Mouse (Mus musculus): ENCODE measurements around the gene Mtfp1. TPM values are rescaled to one million over a fixed set of nuclear protein-coding genes. Genes with fewer than 3 reads are reported as not detected.

The Mtfp1 gene
- polyA plus RNA-seq, 1 experiment from 2014 or later: 5.7 TPM

- Histone ChIP-seq H3K27ac (ENCODE audit: low read depth, low read length) (no peak overlapping the region), H3K9ac (ENCODE audit: low read length) (no peak overlapping the region), H3K27me3 (ENCODE audit: control insufficient read depth, insufficient read depth, low read length) (no peaks in the 10 kb centered on the region), H3K4me3 (ENCODE audit: low read depth, low read length) (no peak overlapping the region), H3K9me3 (ENCODE audit: control insufficient read depth, low read length) (no peaks in the 10 kb centered on the region), H3K4me2 (no peak overlapping the region), H3K36me3 (ENCODE audit: control insufficient read depth, insufficient read depth, low read length) (no peaks in the 10 kb centered on the region), H3K4me1 (ENCODE audit: control insufficient read depth, insufficient read depth, low read length) (no peaks in the 10 kb centered on the region)
- ATAC-seq (ENCODE audit: low FRiP score): no peak
- no peak for DNase-seq (ENCODE audit: low spot score, missing footprints)
- 92% methylated on average over 2 of the region's 2 CpGs for WGBS
Observed at GRCm38 (mm10) chr11:4047766-4048165, 47.5 kb downstream of the Mtfp1 start.

- H3K27me3 ChIP-seq (ENCODE audit: control insufficient read depth, insufficient read depth, low read length): no peaks in the 10 kb centered on the region
- H3K4me2 ChIP-seq: no peak overlapping the region
- ATAC-seq (ENCODE audit: low FRiP score): no peak
- H3K9me3 ChIP-seq (ENCODE audit: control insufficient read depth, low read length): no peaks in the 10 kb centered on the region
- H3K9ac ChIP-seq (ENCODE audit: low read length): no peak overlapping the region
- no peak overlapping the region for H3K27ac ChIP-seq (ENCODE audit: low read depth, low read length)
- H3K36me3 ChIP-seq (ENCODE audit: control insufficient read depth, insufficient read depth, low read length): no peaks in the 10 kb centered on the region
- no peak for DNase-seq (ENCODE audit: low spot score, missing footprints)
- no peaks in the 10 kb centered on the region for H3K4me1 ChIP-seq (ENCODE audit: control insufficient read depth, insufficient read depth, low read length)
- 72% methylated on average over 5 of the region's 5 CpGs for WGBS
- no peak overlapping the region for H3K4me3 ChIP-seq (ENCODE audit: low read depth, low read length)
Observed at GRCm38 (mm10) chr11:4046526-4046925, 48.7 kb downstream of the Mtfp1 start.

GRCm38 (mm10) chr11:4043081-4043480, 52.2 kb downstream of the Mtfp1 start:
- H3K27me3 ChIP-seq (ENCODE audit: control insufficient read depth, insufficient read depth, low read length): no peaks in the 10 kb centered on the region
- WGBS: 87% methylated on average over 7 of the region's 7 CpGs
- no peak for ATAC-seq (ENCODE audit: low FRiP score)
- no peak overlapping the region for H3K4me3 ChIP-seq (ENCODE audit: low read depth, low read length)
- no peak for DNase-seq (ENCODE audit: low spot score, missing footprints)
- no peak overlapping the region for H3K27ac ChIP-seq (ENCODE audit: low read depth, low read length)
- H3K4me2 ChIP-seq: no peak overlapping the region
- no peak overlapping the region for H3K9ac ChIP-seq (ENCODE audit: low read length)
- no peaks in the 10 kb centered on the region for H3K9me3 ChIP-seq (ENCODE audit: control insufficient read depth, low read length)
- no peaks in the 10 kb centered on the region for H3K4me1 ChIP-seq (ENCODE audit: control insufficient read depth, insufficient read depth, low read length)
- H3K36me3 ChIP-seq (ENCODE audit: control insufficient read depth, insufficient read depth, low read length): no peaks in the 10 kb centered on the region

Small RNA genes lying within 50 kb of the gene (microRNA-seq; reads per million reads assigned to microRNA genes)
- 8.9 reads per million, percentile 29 among the genes with 10 or more reads in this experiment for gene Mir3060

Other genes with a start within 250 kb of the Mtfp1 start
- gene Osbp2, start 231.5 kb downstream of the Mtfp1 start, polyA plus RNA-seq (2014; fragmentation: Nextera tagmentation; extraction: Ambion mirVana): 1.5 and 1.6 TPM in 2 replicates
- 0.57 and 0.64 TPM in 2 replicates for gene 4921536K21Rik, start 200.3 kb downstream of the Mtfp1 start, polyA plus RNA-seq (2014; fragmentation: Nextera tagmentation; extraction: Ambion mirVana)
- 20.1 and 21.4 TPM in 2 replicates for gene Dusp18, start 200.2 kb downstream of the Mtfp1 start, polyA plus RNA-seq (2014; fragmentation: Nextera tagmentation; extraction: Ambion mirVana)
- gene Slc35e4, start 180.8 kb downstream of the Mtfp1 start, polyA plus RNA-seq (2014; fragmentation: Nextera tagmentation; extraction: Ambion mirVana): 3.2 and 3.5 TPM in 2 replicates
- gene Tcn2, start 163.3 kb downstream of the Mtfp1 start, polyA plus RNA-seq (2014; fragmentation: Nextera tagmentation; extraction: Ambion mirVana): 28.4 and 30.9 TPM in 2 replicates
- gene Pes1, start 131.5 kb downstream of the Mtfp1 start, polyA plus RNA-seq (2014; fragmentation: Nextera tagmentation; extraction: Ambion mirVana): 73.0 and 80.6 TPM in 2 replicates
- 0.14 TPM in 1 of 2 replicates, not detected in the other for gene 4930556J24Rik, start 118.7 kb downstream of the Mtfp1 start, polyA plus RNA-seq (2014; fragmentation: Nextera tagmentation; extraction: Ambion mirVana)
- gene Gal3st1, start 111.8 kb downstream of the Mtfp1 start, polyA plus RNA-seq (2014; fragmentation: Nextera tagmentation; extraction: Ambion mirVana): not detected in 2 replicates
- gene Sec14l4, start 64.0 kb downstream of the Mtfp1 start, polyA plus RNA-seq (2014; fragmentation: Nextera tagmentation; extraction: Ambion mirVana): not detected in 2 replicates
- not detected in 2 replicates for gene Sec14l3, start 30.6 kb downstream of the Mtfp1 start, polyA plus RNA-seq (2014; fragmentation: Nextera tagmentation; extraction: Ambion mirVana)
- gene Sec14l2, start 28.0 kb upstream of the Mtfp1 start, polyA plus RNA-seq (2014; fragmentation: Nextera tagmentation; extraction: Ambion mirVana): 1.9 TPM in 2 replicates
- 23.5 and 26.7 TPM in 2 replicates for gene Rnf215, start 39.8 kb upstream of the Mtfp1 start, polyA plus RNA-seq (2014; fragmentation: Nextera tagmentation; extraction: Ambion mirVana)
- gene Ccdc157, start 64.8 kb upstream of the Mtfp1 start, polyA plus RNA-seq (2014; fragmentation: Nextera tagmentation; extraction: Ambion mirVana): 2.5 and 3.1 TPM in 2 replicates
- 92.1 and 93.6 TPM in 2 replicates for gene Sf3a1, start 64.9 kb upstream of the Mtfp1 start, polyA plus RNA-seq (2014; fragmentation: Nextera tagmentation; extraction: Ambion mirVana)
- gene Tbc1d10a, start 91.3 kb upstream of the Mtfp1 start, polyA plus RNA-seq (2014; fragmentation: Nextera tagmentation; extraction: Ambion mirVana): 14.6 and 17.3 TPM in 2 replicates
- 2.5 and 2.7 TPM in 2 replicates for gene Castor1, start 122.8 kb upstream of the Mtfp1 start, polyA plus RNA-seq (2014; fragmentation: Nextera tagmentation; extraction: Ambion mirVana)
- not detected in 2 replicates for gene Osm, start 141.0 kb upstream of the Mtfp1 start, polyA plus RNA-seq (2014; fragmentation: Nextera tagmentation; extraction: Ambion mirVana)
- gene Lif, start 162.1 kb upstream of the Mtfp1 start, polyA plus RNA-seq (2014; fragmentation: Nextera tagmentation; extraction: Ambion mirVana): not detected in 2 replicates